Mouse (Mus musculus) subcutaneous adipose tissue, adult 2 months (tissue): ENCODE measurements around the gene Serpinf2. TPM values are rescaled to one million over a fixed set of nuclear protein-coding genes. Genes with fewer than 3 reads are reported as not detected.

Experiments
- polyA plus RNA-seq: library from polyadenylated mRNA; depleted of rRNA; stranded (reverse); fragments of >200 nt; gene quantifications from 2 replicates; pipeline ENCODE4 v1.2.3, GENCODE M21; 2012; ENCODE audit warnings: low replicate concordance; rRNA removed

Serpinf2 gene
- 0.14 and 0.82 TPM in 2 replicates for polyA plus RNA-seq

GRCm38 (mm10) chr11:75439363-75439762 lies at the start of gene Serpinf2:
TSS of gene Serpinf2 (minus strand) at chr11:75439591.

GRCm38 (mm10) chr11:75486601-75487285 lies 47.4 kb upstream of the Serpinf2 start, which contains the start of gene Prpf8:
TSS of gene Prpf8 (plus strand) at chr11:75486816.

GRCm38 (mm10) chr11:75460844-75461742 lies 21.7 kb upstream of the Serpinf2 start, which contains the start of gene Tlcd2:
TSS of gene Tlcd2 (plus strand) at chr11:75461715.

GRCm38 (mm10) chr11:75453991-75454930 lies 14.9 kb upstream of the Serpinf2 start, which contains the start of gene Wdr81:
TSS of gene Wdr81 (minus strand) at chr11:75454717.

GRCm38 (mm10) chr11:75422013-75422792 lies 17.2 kb downstream of the Serpinf2 start, which contains the start of gene Serpinf1:
TSS of gene Serpinf1 (minus strand) at chr11:75422701.

Other genes starting within 250 kb of the Serpinf2 start
- gene Dph1, start 248.3 kb downstream of the Serpinf2 start, polyA plus RNA-seq = 35.7 and 67.8 TPM in 2 replicates
- gene Rtn4rl1, start 245.8 kb downstream of the Serpinf2 start, polyA plus RNA-seq = 10.6 and 33.3 TPM in 2 replicates
- gene Rpa1, start 91.3 kb downstream of the Serpinf2 start, polyA plus RNA-seq = 20.4 and 33.2 TPM in 2 replicates
- gene Smyd4, start 91.2 kb downstream of the Serpinf2 start, polyA plus RNA-seq = 6.0 and 6.2 TPM in 2 replicates
- 508 and 625 TPM in 2 replicates for gene Serpinf1, start 16.9 kb downstream of the Serpinf2 start, polyA plus RNA-seq
- 17.4 and 21.8 TPM in 2 replicates for gene Wdr81, start 15.1 kb upstream of the Serpinf2 start, polyA plus RNA-seq
- 80.9 and 90.7 TPM in 2 replicates for gene Tlcd2, start 22.1 kb upstream of the Serpinf2 start, polyA plus RNA-seq
- 85.9 and 139 TPM in 2 replicates for gene Prpf8, start 47.2 kb upstream of the Serpinf2 start, polyA plus RNA-seq
- gene Rilp, start 70.5 kb upstream of the Serpinf2 start, polyA plus RNA-seq = 7.7 and 16.1 TPM in 2 replicates
- gene Scarf1, start 73.9 kb upstream of the Serpinf2 start, polyA plus RNA-seq = 21.1 and 38.3 TPM in 2 replicates
- gene Slc43a2, start 92.1 kb upstream of the Serpinf2 start, polyA plus RNA-seq = 37.7 and 38.5 TPM in 2 replicates
- gene Pitpna, start 148.5 kb upstream of the Serpinf2 start, polyA plus RNA-seq = 57.4 and 68.5 TPM in 2 replicates
- 68.4 and 78.3 TPM in 2 replicates for gene Inpp5k, start 191.4 kb upstream of the Serpinf2 start, polyA plus RNA-seq
- 161 and 230 TPM in 2 replicates for gene Myo1c, start 210.9 kb upstream of the Serpinf2 start, polyA plus RNA-seq
- 39.5 and 53.1 TPM in 2 replicates for gene Crk, start 239.7 kb upstream of the Serpinf2 start, polyA plus RNA-seq